Mouse (Mus musculus) liver, adult 2 months (tissue): ENCODE data around the gene Ddost.

Experiments
- CTCF ChIP-seq: fragments of 200-500 bp; IDR thresholded peaks from 2 replicates; pipeline ENCODE4 v1.5.1; 2011; ENCODE audit warnings: low read depth, low read length, control low read depth
- POLR2A ChIP-seq: fragments of 200-500 bp; IDR thresholded peaks from 2 replicates; pipeline ENCODE4 v1.6.1; 2011; ENCODE audit warnings: low read length, control low read depth; ENCODE audit not compliant: insufficient read depth; ENCODE audit errors: extremely low read depth

DNA sequence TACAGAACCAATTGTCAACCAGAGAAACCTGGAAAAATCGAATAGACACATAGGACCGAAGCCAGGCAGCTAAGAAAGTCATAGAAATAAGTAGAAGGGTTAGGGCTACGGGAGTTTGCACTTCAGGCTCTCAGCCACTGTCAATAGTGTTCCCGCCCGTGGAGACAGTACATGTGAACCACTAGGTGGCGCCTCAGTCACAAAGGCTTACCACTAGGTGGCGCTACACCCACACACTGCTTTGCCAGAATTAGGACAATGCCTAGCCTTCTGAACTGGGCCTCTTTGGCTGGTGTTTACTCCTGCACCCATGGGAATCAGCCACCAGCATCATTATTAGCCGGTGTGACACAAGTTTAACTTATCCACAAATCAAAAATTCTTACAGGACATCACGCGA is 15.0 kb downstream of the Ddost start:
- TF ChIP-seq CTCF: peak; percentile 100
- TF ChIP-seq POLR2A: no peak
